In genomic region chr7:141051060-141051685, GRCm38 (mm10) we compare ENCODE assay signal across 27 mouse cellular contexts. TPM values are rescaled to one million over a fixed set of nuclear protein-coding genes. Genes with fewer than 3 reads are reported as not detected.
"Had no signal": no experiment of that assay in that cellular context is flagged by ENCODE, and none has a peak within 500 bp of the region (broad histone marks: within the 10 kb centered on the region; RNA-seq: fewer than 3 reads in every experiment).

No protein-coding gene starts in this region.

- H3K4me3 ChIP-seq: kidney, embryonic 15.5 days; limb, embryonic 10.5 days; limb, embryonic 13.5 days; midbrain, embryonic 12.5 days; midbrain, embryonic 15.5 days; neural tube, embryonic 12.5 days; stomach, embryonic 15.5 days had no signal

- H3K9me3 ChIP-seq: kidney, embryonic 15.5 days; midbrain, embryonic 12.5 days; midbrain, embryonic 15.5 days; stomach, embryonic 15.5 days had no signal

- H3K9ac ChIP-seq: kidney, embryonic 15.5 days; limb, embryonic 13.5 days; liver, embryonic 14.5 days; liver, postnatal 0 days; lung, embryonic 14.5 days; midbrain, embryonic 12.5 days; midbrain, embryonic 15.5 days; neural tube, embryonic 12.5 days; stomach, embryonic 15.5 days had no signal

- H3K36me3 ChIP-seq: kidney, embryonic 15.5 days; limb, embryonic 13.5 days; midbrain, embryonic 15.5 days; neural tube, embryonic 12.5 days; stomach, embryonic 15.5 days had no signal

- H3K27me3 ChIP-seq: kidney, embryonic 15.5 days; limb, embryonic 13.5 days; midbrain, embryonic 15.5 days; neural tube, embryonic 12.5 days; stomach, embryonic 15.5 days had no signal

- H3K27ac ChIP-seq: kidney, embryonic 15.5 days; limb, embryonic 10.5 days; limb, embryonic 13.5 days; liver, embryonic 14.5 days; macrophage; midbrain, embryonic 12.5 days; midbrain, embryonic 15.5 days; neural tube, embryonic 12.5 days; stomach, embryonic 15.5 days had no signal

- DNase-seq: kidney, adult 8-10 months; kidney, postnatal 14 days; kidney, postnatal 4 days; liver, postnatal 0 days; lung, embryonic 14.5 days; retina, postnatal 1 day; right cerebral cortex, postnatal 25 days; spleen, adult 18-20 months; thymus, adult 18-20 months; thymus, postnatal 4 days had no signal

RNA-seq across cellular contexts. Expression of gene B4galnt4, which starts 9.7 kb away (rescaled TPM):
- total RNA-seq: neutrophil, adult 5-6 weeks had no signal
- polyA plus RNA-seq: macrophage had no signal

RNA-seq across cellular contexts. Expression of gene Gm17387, which starts 22.2 kb away (rescaled TPM):
- total RNA-seq: layer of hippocampus, adult 18-20 months; layer of hippocampus, postnatal 25 days; left cerebral cortex, adult 18-20 months; left cerebral cortex, postnatal 25 days; megakaryocyte, adult 5-6 weeks; neutrophil, adult 5-6 weeks had no signal
- polyA plus RNA-seq: kidney, embryonic 15.5 days; limb, embryonic 10.5 days; limb, embryonic 13.5 days; liver, embryonic 11.5 days; liver, embryonic 14.5 days; liver, postnatal 0 days; lung, embryonic 14.5 days; lung, postnatal 0 days; macrophage; midbrain, embryonic 12.5 days; midbrain, embryonic 15.5 days; neural tube, embryonic 12.5 days; stomach, embryonic 15.5 days had no signal

RNA-seq across cellular contexts. Expression of gene Pkp3, which starts 26.8 kb away (rescaled TPM):
- total RNA-seq: layer of hippocampus, adult 18-20 months; layer of hippocampus, postnatal 25 days had no signal
- polyA plus RNA-seq: macrophage had no signal

RNA-seq across cellular contexts. Expression of gene Ifitm6, which starts 33.4 kb away (rescaled TPM):
- total RNA-seq: layer of hippocampus, adult 18-20 months; layer of hippocampus, postnatal 25 days; left cerebral cortex, postnatal 25 days had no signal
- polyA plus RNA-seq: limb, embryonic 10.5 days; limb, embryonic 13.5 days had no signal
